10 mouse cellular contexts compared by ENCODE assay signal in the genomic region with DNA sequence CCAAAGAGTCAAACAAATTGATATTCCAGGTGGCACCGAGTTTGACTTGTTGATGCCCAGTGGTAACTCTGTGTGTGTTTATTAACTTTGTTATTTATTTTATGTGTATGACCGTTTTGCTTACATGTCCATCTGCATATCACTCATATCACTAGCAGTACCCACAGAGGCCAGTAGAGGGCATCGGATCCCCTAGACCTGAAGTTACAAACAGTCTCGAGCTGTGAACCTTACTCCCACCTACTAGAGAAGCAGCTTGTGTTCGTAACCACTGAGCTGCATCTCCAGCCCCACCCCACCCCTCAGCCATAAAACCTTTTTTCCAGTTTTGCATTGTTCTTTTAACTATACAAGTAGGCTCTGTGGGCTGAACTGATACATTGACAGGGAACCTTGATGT.
DNase-seq lines count a peak whose midpoint lies in the region; ATAC-seq and TF ChIP-seq lines count a peak whose summit lies in the region.
"Had no signal": no experiment of that assay in that cellular context is flagged by ENCODE, and none has a peak within 500 bp of the region (broad histone marks: within the 10 kb centered on the region; RNA-seq: fewer than 3 reads in every experiment).

No protein-coding gene starts in this region.

- peak; percentile 53 for TF ChIP-seq RAD21 in CH12.LX (IDR thresholded peaks at IDR 0.05; ENCODE audit: low read depth, low read length)

- in situ Hi-C loops in CH12.LX (cut with MboI; ENCODE audit: low pct_ligation_motif_present, low pct_unique_long_range_greater_than_20kb, low sequenced_read_pairs), result no loop called here

- no peaks in the 10 kb centered on the region for H3K27me3 ChIP-seq in CH12.LX (replicated peaks)
- H3K27me3 ChIP-seq: limb, embryonic 13.5 days; neural tube, embryonic 13.5 days had no signal

- ATAC-seq in monocyte, adult 5-6 weeks (replicated peaks; ENCODE audit: insufficient number of reproducible peaks, low FRiP score, low TSS enrichment, poor library complexity, severe bottlenecking), result peak; percentile 38; the same call in 1 of the 2 replicates
- ATAC-seq in erythroblast, adult 5-6 weeks (replicated peaks; ENCODE audit: low FRiP score, poor library complexity, severe bottlenecking), result no peak

- no peaks in the 10 kb centered on the region for H3K4me1 ChIP-seq in CH12.LX (ENCODE audit: control insufficient read depth in 1 of 2, insufficient read depth in 2 of 2)
- H3K4me1 ChIP-seq: limb, embryonic 13.5 days; neural tube, embryonic 13.5 days had no signal

- TF ChIP-seq EP300 in CH12.LX (IDR thresholded peaks at IDR 0.05; ENCODE audit: low read length), result no peak

- TF ChIP-seq CTCF in CH12.LX (conservative IDR thresholded peaks at IDR 0.05 in 1 of 2, IDR thresholded peaks at IDR 0.05 in 1 of 2; ENCODE audit: low read depth in 2 of 2, low read length in 2 of 2), result peak; percentile 71 to 79

- DNase-seq in left cerebral cortex, postnatal 4 days, result peak; percentile 4
- DNase-seq in left cerebral cortex, adult 8-10 months (ENCODE audit: low spot score in 2 of 2), result no peak
- DNase-seq in CH12.LX (ENCODE audit: extremely low read depth) (peak; percentile 57), adipocyte (ENCODE audit: low spot score) (peak; percentile 27)
- DNase-seq in layer of hippocampus, adult 9-10 months (ENCODE audit: low spot score), result no peak
- DNase-seq in right cerebral cortex, adult 2 months (ENCODE audit: low spot score in 2 of 2), result no peak

- dilution Hi-C loops in CH12.LX (cut with MboI; ENCODE audit: extremely low pct_ligation_motif_present, extremely low pct_unique_long_range_greater_than_20kb, low sequenced_read_pairs), result no loop called here

- intact Hi-C loops in left cerebral cortex, postnatal 4 days (cut with DNase I), result no loop called here

- H3K36me3 ChIP-seq in CH12.LX (replicated peaks in 1 of 2; ENCODE audit: control insufficient read depth in 1 of 2, insufficient read depth in 1 of 2, low read length in 1 of 2), result no peaks in the 10 kb centered on the region

- H3K4me3 ChIP-seq in CH12.LX (replicated peaks in 1 of 3; ENCODE audit: low read depth in 2 of 3, low read length in 2 of 3, poor library complexity in 1 of 3), result no peak overlapping the region
- H3K4me3 ChIP-seq: limb, embryonic 13.5 days; neural tube, embryonic 13.5 days had no signal

- no peaks in the 10 kb centered on the region for H3K79me2 ChIP-seq in CH12.LX (replicated peaks; ENCODE audit: control insufficient read depth, extremely low read depth, insufficient read depth, poor library complexity, severe bottlenecking)

- H3K4me2 ChIP-seq in CH12.LX (ENCODE audit: insufficient read depth, low read depth, poor library complexity, severe bottlenecking), result no peak overlapping the region
- H3K4me2 ChIP-seq: limb, embryonic 13.5 days; neural tube, embryonic 13.5 days had no signal

- TF ChIP-seq POLR2A in CH12.LX (IDR thresholded peaks at IDR 0.05; ENCODE audit: low read depth, low read length), result no peak

- no peak overlapping the region for H3K9ac ChIP-seq in CH12.LX (ENCODE audit: insufficient read depth, low read depth)
- H3K9ac ChIP-seq: limb, embryonic 13.5 days; neural tube, embryonic 13.5 days had no signal

- no peaks in the 10 kb centered on the region for H3K9me3 ChIP-seq in CH12.LX (replicated peaks; ENCODE audit: low read length)

- no peak overlapping the region for H3K27ac ChIP-seq in CH12.LX (ENCODE audit: insufficient read depth, low read depth)
- H3K27ac ChIP-seq: limb, embryonic 13.5 days; neural tube, embryonic 13.5 days had no signal

TF ChIP-seq in CH12.LX, 34 proteins besides CTCF, POLR2A, EP300 and RAD21:
- peak; percentile 59 for TF ChIP-seq SMC3 (IDR thresholded peaks at IDR 0.05; ENCODE audit: low read depth, low read length)
- TF ChIP-seq MAFK (IDR thresholded peaks at IDR 0.05; ENCODE audit: insufficient replicate concordance, low read length), result no peak

Comparison
In these comparisons a context has a peak if more than half of its experiments do, and no peak if none do; other contexts are left out.
1. DNase-seq: peak in left cerebral cortex, postnatal 4 days (single experiment), CH12.LX (single experiment) and adipocyte (single experiment); none in left cerebral cortex, adult 8-10 months (0 of 2), layer of hippocampus, adult 9-10 months (single experiment) and right cerebral cortex, adult 2 months (0 of 2).